ENCODE assay signal across 13 mouse cellular contexts in genomic region chr2:167316724-167317187, GRCm38 (mm10). TPM values are rescaled to one million over a fixed set of nuclear protein-coding genes. Genes with fewer than 3 reads are reported as not detected.
A peak's percentile ranks its signal among the peaks of the same experiment; 100 is the strongest.
DNase-seq lines count a peak whose midpoint lies in the region; ATAC-seq and TF ChIP-seq lines count a peak whose summit lies in the region.
"Had no signal": no experiment of that assay in that cellular context is flagged by ENCODE, and none has a peak within 500 bp of the region (broad histone marks: within the 10 kb centered on the region; RNA-seq: fewer than 3 reads in every experiment).

No protein-coding gene starts in this region.

- no peak for DNase-seq in limb, embryonic 10.5 days (ENCODE audit: low spot score)
- peak; percentile 81 to 85 for DNase-seq in cerebellum, adult 2 months
- DNase-seq in hindbrain, postnatal 0 days (ENCODE audit: low spot score): peak; percentile 62
- DNase-seq in thymus, postnatal 0 days (ENCODE audit: low spot score): peak; percentile 64
- no peak for DNase-seq in spleen, postnatal 36 days (ENCODE audit: low spot score in 2 of 2)
- no peak for DNase-seq in heart, adult 11 months
- DNase-seq: adrenal gland, adult 2 months; gastrocnemius, adult 2 months; heart, postnatal 4 days; lung, postnatal 36 days had no signal

- H3K27ac ChIP-seq in limb, embryonic 12.5 days: peak overlapping the region; percentile 41; the same call in 1 of the 2 replicates
- H3K27ac ChIP-seq in limb, embryonic 10.5 days: no peak overlapping the region
- H3K27ac ChIP-seq in cerebellum, adult 2 months (ENCODE audit: insufficient read depth, low read length): peak overlapping the region; percentile 59
- peak overlapping the region; percentile 36; the same call in 1 of the 2 replicates for H3K27ac ChIP-seq in hindbrain, postnatal 0 days
- H3K27ac ChIP-seq in kidney, embryonic 16.5 days (ENCODE audit: low read length): no peak overlapping the region
- H3K27ac ChIP-seq: gastrocnemius, adult 2 months had no signal

- WGBS in limb, embryonic 12.5 days: 78% methylated on average over 3 of the region's 3 CpGs
- 94% methylated on average over 3 of the region's 3 CpGs for WGBS in limb, embryonic 10.5 days
- 8% methylated on average over 3 of the region's 3 CpGs for WGBS in cerebellum, adult 2 months
- WGBS in hindbrain, postnatal 0 days: 32% methylated on average over 3 of the region's 3 CpGs
- WGBS in kidney, embryonic 16.5 days: 58% methylated on average over 3 of the region's 3 CpGs

- H3K4me2 ChIP-seq in limb, embryonic 12.5 days: no peak overlapping the region
- no peak overlapping the region for H3K4me2 ChIP-seq in hindbrain, postnatal 0 days (ENCODE audit: low read depth, low read length)
- H3K4me2 ChIP-seq in kidney, embryonic 16.5 days (replicated peaks; ENCODE audit: low read depth, low read length): no peak overlapping the region

- no peak overlapping the region for H3K9ac ChIP-seq in limb, embryonic 12.5 days (replicated peaks)
- no peak overlapping the region for H3K9ac ChIP-seq in hindbrain, postnatal 0 days (replicated peaks; ENCODE audit: low read length)
- H3K9ac ChIP-seq in kidney, embryonic 16.5 days (replicated peaks; ENCODE audit: low read length): no peak overlapping the region

- TF ChIP-seq POLR2A in cerebellum, adult 2 months (IDR thresholded peaks at IDR 0.05; ENCODE audit: borderline replicate concordance, insufficient read depth, low read length): no peak

- TF ChIP-seq CTCF in cerebellum, adult 2 months (IDR thresholded peaks at IDR 0.05; ENCODE audit: borderline replicate concordance, insufficient read depth, low read depth, low read length): no peak
- no peak for TF ChIP-seq CTCF in hindbrain, postnatal 0 days (IDR thresholded peaks at IDR 0.05; ENCODE audit: low read depth)

- no peak overlapping the region for H3K4me3 ChIP-seq in limb, embryonic 12.5 days (replicated peaks)
- no peak overlapping the region for H3K4me3 ChIP-seq in limb, embryonic 10.5 days
- no peak overlapping the region for H3K4me3 ChIP-seq in cerebellum, adult 2 months (replicated peaks; ENCODE audit: insufficient read depth, low read depth, low read length)
- no peak overlapping the region for H3K4me3 ChIP-seq in hindbrain, postnatal 0 days (ENCODE audit: low read length)
- no peak overlapping the region for H3K4me3 ChIP-seq in kidney, embryonic 16.5 days (ENCODE audit: low read length)
- H3K4me3 ChIP-seq: gastrocnemius, adult 2 months had no signal

- H3K36me3 ChIP-seq in limb, embryonic 12.5 days: no peaks in the 10 kb centered on the region
- H3K36me3 ChIP-seq in limb, embryonic 10.5 days: no peaks in the 10 kb centered on the region
- no peaks in the 10 kb centered on the region for H3K36me3 ChIP-seq in hindbrain, postnatal 0 days (ENCODE audit: insufficient read depth, low read length)
- H3K36me3 ChIP-seq in kidney, embryonic 16.5 days (ENCODE audit: insufficient read depth, low read length): no peaks in the 10 kb centered on the region
- H3K36me3 ChIP-seq: G1E had no signal

- H3K9me3 ChIP-seq in limb, embryonic 12.5 days: no peaks in the 10 kb centered on the region
- H3K9me3 ChIP-seq in limb, embryonic 10.5 days (replicated peaks): no peaks in the 10 kb centered on the region
- no peaks in the 10 kb centered on the region for H3K9me3 ChIP-seq in hindbrain, postnatal 0 days (ENCODE audit: low read length)
- H3K9me3 ChIP-seq in kidney, embryonic 16.5 days (ENCODE audit: low read length): no peaks in the 10 kb centered on the region
- H3K9me3 ChIP-seq: G1E had no signal

- peaks cover 40% of the 10 kb centered on the region for H3K4me1 ChIP-seq in limb, embryonic 12.5 days (replicated peaks)
- peaks cover 33% of the 10 kb centered on the region for H3K4me1 ChIP-seq in limb, embryonic 10.5 days
- H3K4me1 ChIP-seq in cerebellum, adult 2 months (ENCODE audit: control insufficient read depth, insufficient read depth, low read length): peaks cover 61% of the 10 kb centered on the region
- peaks cover 25% of the 10 kb centered on the region for H3K4me1 ChIP-seq in hindbrain, postnatal 0 days (ENCODE audit: insufficient read depth, low read length)
- peaks cover 37% of the 10 kb centered on the region for H3K4me1 ChIP-seq in kidney, embryonic 16.5 days (ENCODE audit: insufficient read depth, low read length)

- ATAC-seq in limb, embryonic 12.5 days (ENCODE audit: insufficient number of reproducible peaks, insufficient read depth, low FRiP score, low TSS enrichment, low read depth): no peak
- ATAC-seq in hindbrain, postnatal 0 days: peak; percentile 67
- ATAC-seq in kidney, embryonic 16.5 days (ENCODE audit: low FRiP score, low TSS enrichment): no peak

- no peaks in the 10 kb centered on the region for H3K27me3 ChIP-seq in limb, embryonic 12.5 days
- H3K27me3 ChIP-seq in limb, embryonic 10.5 days (ENCODE audit: low read depth, poor library complexity, severe bottlenecking): no peaks in the 10 kb centered on the region
- no peaks in the 10 kb centered on the region for H3K27me3 ChIP-seq in cerebellum, adult 2 months (ENCODE audit: control insufficient read depth, insufficient read depth, low read length)
- H3K27me3 ChIP-seq in hindbrain, postnatal 0 days (ENCODE audit: insufficient read depth, low read length): no peaks in the 10 kb centered on the region
- H3K27me3 ChIP-seq in kidney, embryonic 16.5 days (ENCODE audit: insufficient read depth, low read length): no peaks in the 10 kb centered on the region

RNA-seq across cellular contexts. Expression of gene B4galt5, which starts 32.2 kb away (rescaled TPM):
- polyA plus RNA-seq in limb, embryonic 12.5 days (2016; fragmentation: Nextera tagmentation; extraction: Ambion mirVana): 11.4 and 14.1 TPM in 2 replicates
- 10.3 and 11.3 TPM in 2 replicates for polyA plus RNA-seq in limb, embryonic 10.5 days (2016; fragmentation: Nextera tagmentation; extraction: Ambion mirVana)
- polyA plus RNA-seq in cerebellum, adult 2 months (2012; rRNA removed): 53.5 and 59.4 TPM in 2 replicates
- total RNA-seq in hindbrain, postnatal 0 days (2014; rRNA removed): 60.5 and 67.5 TPM in 2 replicates
- 28.9 and 31.5 TPM in 2 replicates for polyA plus RNA-seq in hindbrain, postnatal 0 days (2015; fragmentation: Nextera tagmentation; extraction: Ambion mirVana)
- polyA plus RNA-seq in thymus, postnatal 0 days (2015; fragmentation: Nextera tagmentation; extraction: Ambion mirVana): 4.6 and 5.8 TPM in 2 replicates
- 8.9 and 9.4 TPM in 2 replicates for polyA plus RNA-seq in kidney, embryonic 16.5 days (2015; fragmentation: Nextera tagmentation; extraction: Ambion mirVana)

Comparison
In these comparisons a context has a peak if more than half of its experiments do, and no peak if none do; other contexts are left out.
1. H3K27ac ChIP-seq: peak in limb, embryonic 12.5 days (single experiment), cerebellum, adult 2 months (single experiment) and hindbrain, postnatal 0 days (single experiment); none in limb, embryonic 10.5 days (single experiment) and kidney, embryonic 16.5 days (single experiment).
2. DNase-seq: peak in cerebellum, adult 2 months (2 of 2), hindbrain, postnatal 0 days (single experiment) and thymus, postnatal 0 days (single experiment); none in limb, embryonic 10.5 days (single experiment), spleen, postnatal 36 days (0 of 2) and heart, adult 11 months (single experiment).